Mouse (Mus musculus): ENCODE results near the gene Dpf3. TPM values are rescaled to one million over a fixed set of nuclear protein-coding genes. Genes with fewer than 3 reads are reported as not detected.

Gene Dpf3
- total and polyA plus RNA-seq, 2 experiments from 2014 or later, result 8.1 to 15.3 TPM

GRCm38 (mm10) chr12:83283591-83284320, 203.8 kb downstream of the Dpf3 start:
- Histone ChIP-seq H3K27me3 (ENCODE audit: insufficient read depth, low read length) (no peaks in the 10 kb centered on the region), H3K9ac (no peak overlapping the region), H3K4me1 (ENCODE audit: insufficient read depth) (no peaks in the 10 kb centered on the region), H3K27ac (ENCODE audit: low read depth, low read length) (no peak overlapping the region), H3K4me2 (ENCODE audit: low read depth) (no peak overlapping the region), H3K9me3 (ENCODE audit: low read length) (no peaks in the 10 kb centered on the region), H3K4me3 (ENCODE audit: low read depth, low read length) (no peak overlapping the region), H3K36me3 (ENCODE audit: insufficient read depth) (no peaks in the 10 kb centered on the region)
- DNase-seq (no peak), ATAC-seq (no peak)
- 92% methylated on average over 6 of the region's 6 CpGs for WGBS
- TF ChIP-seq CTCF (IDR thresholded peaks at IDR 0.05; ENCODE audit: low read depth), result no peak

- Histone ChIP-seq H3K36me3 (ENCODE audit: insufficient read depth) (no peaks in the 10 kb centered on the region), H3K9ac (no peak overlapping the region), H3K9me3 (ENCODE audit: low read length) (no peaks in the 10 kb centered on the region), H3K4me2 (ENCODE audit: low read depth) (no peak overlapping the region), H3K27me3 (ENCODE audit: insufficient read depth, low read length) (no peaks in the 10 kb centered on the region), H3K4me3 (ENCODE audit: low read depth, low read length) (no peak overlapping the region), H3K4me1 (ENCODE audit: insufficient read depth) (peaks cover 15% of the 10 kb centered on the region), H3K27ac (ENCODE audit: low read depth, low read length) (peak overlapping the region; percentile 69)
- peak; percentile 91 for ATAC-seq
- no peak for TF ChIP-seq CTCF (IDR thresholded peaks at IDR 0.05; ENCODE audit: low read depth)
- WGBS, result 51% methylated on average over 11 of the region's 11 CpGs
- peak; percentile 58 for DNase-seq
Observed at GRCm38 (mm10) chr12:83277537-83278441, 209.7 kb downstream of the Dpf3 start.

- no peak for TF ChIP-seq CTCF (IDR thresholded peaks at IDR 0.05; ENCODE audit: low read depth)
- ATAC-seq (no peak), DNase-seq (no peak)
- 89% methylated on average over 3 of the region's 3 CpGs for WGBS
- Histone ChIP-seq H3K4me3 (ENCODE audit: low read depth, low read length) (no peak overlapping the region), H3K27me3 (ENCODE audit: insufficient read depth, low read length) (no peaks in the 10 kb centered on the region), H3K4me2 (ENCODE audit: low read depth) (no peak overlapping the region), H3K27ac (ENCODE audit: low read depth, low read length) (no peak overlapping the region), H3K9me3 (ENCODE audit: low read length) (no peaks in the 10 kb centered on the region), H3K9ac (no peak overlapping the region), H3K4me1 (ENCODE audit: insufficient read depth) (no peaks in the 10 kb centered on the region), H3K36me3 (ENCODE audit: insufficient read depth) (no peaks in the 10 kb centered on the region)
Observed at GRCm38 (mm10) chr12:83271215-83271614, 216.3 kb downstream of the Dpf3 start.

- Histone ChIP-seq H3K27me3 (ENCODE audit: insufficient read depth, low read length) (no peaks in the 10 kb centered on the region), H3K4me3 (ENCODE audit: low read depth, low read length) (no peak overlapping the region), H3K4me2 (ENCODE audit: low read depth) (no peak overlapping the region; the same call in 1 of the 2 replicates), H3K9ac (no peak overlapping the region), H3K36me3 (ENCODE audit: insufficient read depth) (no peaks in the 10 kb centered on the region), H3K9me3 (ENCODE audit: low read length) (no peaks in the 10 kb centered on the region), H3K27ac (ENCODE audit: low read depth, low read length) (peak overlapping the region; percentile 16; the same call in 1 of the 2 replicates), H3K4me1 (ENCODE audit: insufficient read depth) (no peaks in the 10 kb centered on the region)
- peak; percentile 87 for ATAC-seq
- DNase-seq, result peak; percentile 72
- 38% methylated on average over 11 of the region's 11 CpGs for WGBS
- TF ChIP-seq CTCF (IDR thresholded peaks at IDR 0.05; ENCODE audit: low read depth), result no peak
Observed at GRCm38 (mm10) chr12:83268504-83268922, 219.0 kb downstream of the Dpf3 start.

- Histone ChIP-seq H3K4me2 (ENCODE audit: low read depth) (no peak overlapping the region), H3K36me3 (ENCODE audit: insufficient read depth) (no peaks in the 10 kb centered on the region), H3K9me3 (ENCODE audit: low read length) (no peaks in the 10 kb centered on the region), H3K9ac (no peak overlapping the region), H3K27ac (ENCODE audit: low read depth, low read length) (no peak overlapping the region), H3K27me3 (ENCODE audit: insufficient read depth, low read length) (no peaks in the 10 kb centered on the region), H3K4me1 (ENCODE audit: insufficient read depth) (no peaks in the 10 kb centered on the region), H3K4me3 (ENCODE audit: low read depth, low read length) (no peak overlapping the region)
- no peak for ATAC-seq
- 40% methylated on average over 2 of the region's 2 CpGs for WGBS
- DNase-seq, result no peak
- no peak for TF ChIP-seq CTCF (IDR thresholded peaks at IDR 0.05; ENCODE audit: low read depth)
Observed at GRCm38 (mm10) chr12:83260540-83260939, 227.0 kb downstream of the Dpf3 start.

GRCm38 (mm10) chr12:83254399-83254798, 233.1 kb downstream of the Dpf3 start:
- no peak for DNase-seq
- H3K4me3 ChIP-seq (ENCODE audit: low read depth, low read length), result no peak overlapping the region
- H3K27me3 ChIP-seq (ENCODE audit: insufficient read depth, low read length), result no peaks in the 10 kb centered on the region
- H3K27ac ChIP-seq (ENCODE audit: low read depth, low read length), result no peak overlapping the region
- H3K4me2 ChIP-seq (ENCODE audit: low read depth), result no peak overlapping the region
- H3K9me3 ChIP-seq (ENCODE audit: low read length), result no peaks in the 10 kb centered on the region
- no peaks in the 10 kb centered on the region for H3K36me3 ChIP-seq (ENCODE audit: insufficient read depth)
- ATAC-seq, result no peak
- 78% methylated on average over 4 of the region's 4 CpGs for WGBS
- no peak overlapping the region for H3K9ac ChIP-seq
- no peaks in the 10 kb centered on the region for H3K4me1 ChIP-seq (ENCODE audit: insufficient read depth)
- no peak for TF ChIP-seq CTCF (IDR thresholded peaks at IDR 0.05; ENCODE audit: low read depth)

GRCm38 (mm10) chr12:83249066-83249465, 238.4 kb downstream of the Dpf3 start:
- Histone ChIP-seq H3K9ac (no peak overlapping the region), H3K36me3 (ENCODE audit: insufficient read depth) (no peaks in the 10 kb centered on the region), H3K4me1 (ENCODE audit: insufficient read depth) (no peaks in the 10 kb centered on the region), H3K27ac (ENCODE audit: low read depth, low read length) (no peak overlapping the region), H3K4me2 (ENCODE audit: low read depth) (no peak overlapping the region), H3K27me3 (ENCODE audit: insufficient read depth, low read length) (no peaks in the 10 kb centered on the region), H3K9me3 (ENCODE audit: low read length) (no peaks in the 10 kb centered on the region), H3K4me3 (ENCODE audit: low read depth, low read length) (no peak overlapping the region)
- DNase-seq, result no peak
- no peak for ATAC-seq
- 67% methylated on average over 3 of the region's 3 CpGs for WGBS
- TF ChIP-seq CTCF (IDR thresholded peaks at IDR 0.05; ENCODE audit: low read depth), result no peak
